Mouse (Mus musculus) heart, adult 8-10 months (tissue): ENCODE results near the gene Fyn. TPM values are rescaled to one million over a fixed set of nuclear protein-coding genes. Genes with fewer than 3 reads are reported as not detected.

Experiments used
- DNase-seq: peaks from one replicate; pipeline ENCODE4 v3.0.0; 2022; ENCODE audit warnings: low spot score
- total RNA-seq, 4 experiments: library from RNA; stranded (reverse); gene quantifications; 2 replicates each; pipeline ENCODE4 v1.2.4; 2022

Fyn gene
- total RNA-seq, 4 experiments from 2014 or later: 22.4 to 27.6 (median 24.2) TPM

- DNase-seq: no peak
Observed at GRCm38 (mm10) chr10:39563552-39564223, 195.0 kb downstream of the Fyn start.

- no peak for DNase-seq
Observed at GRCm38 (mm10) chr10:39566901-39567300, 198.2 kb downstream of the Fyn start.

GRCm38 (mm10) chr10:39568991-39569390, 200.3 kb downstream of the Fyn start:
- no peak for DNase-seq

- DNase-seq: no peak
Observed at GRCm38 (mm10) chr10:39571011-39571410, 202.4 kb downstream of the Fyn start.

GRCm38 (mm10) chr10:39572050-39572671, 203.5 kb downstream of the Fyn start:
- DNase-seq: no peak

GRCm38 (mm10) chr10:39572672-39573051, 204.0 kb downstream of the Fyn start:
- DNase-seq: no peak

- no peak for DNase-seq
Observed at GRCm38 (mm10) chr10:39576466-39576865, 207.8 kb downstream of the Fyn start.

GRCm38 (mm10) chr10:39580477-39580876, 211.8 kb downstream of the Fyn start:
- DNase-seq: no peak

- no peak for DNase-seq
Observed at GRCm38 (mm10) chr10:39582385-39582784, 213.7 kb downstream of the Fyn start.

GRCm38 (mm10) chr10:39583718-39584117, 215.1 kb downstream of the Fyn start:
- DNase-seq: no peak

- DNase-seq: no peak
Observed at GRCm38 (mm10) chr10:39587290-39587925, 218.8 kb downstream of the Fyn start.

- DNase-seq: no peak
Observed at GRCm38 (mm10) chr10:39587973-39588746, 219.5 kb downstream of the Fyn start.

- no peak for DNase-seq
Observed at GRCm38 (mm10) chr10:39589765-39590546, 221.3 kb downstream of the Fyn start.

- no peak for DNase-seq
Observed at GRCm38 (mm10) chr10:39590629-39591028, 222.0 kb downstream of the Fyn start.

- DNase-seq: no peak
Observed at GRCm38 (mm10) chr10:39592501-39592900, 223.8 kb downstream of the Fyn start.

- no peak for DNase-seq
Observed at GRCm38 (mm10) chr10:39594716-39595115, 226.1 kb downstream of the Fyn start.

GRCm38 (mm10) chr10:39595862-39596261, 227.2 kb downstream of the Fyn start:
- DNase-seq: no peak

- DNase-seq: no peak
Observed at GRCm38 (mm10) chr10:39597116-39597791, 228.6 kb downstream of the Fyn start.

- DNase-seq: no peak
Observed at GRCm38 (mm10) chr10:39597792-39598183, 229.1 kb downstream of the Fyn start.

- DNase-seq: no peak
Observed at GRCm38 (mm10) chr10:39599601-39600000, 230.9 kb downstream of the Fyn start.

- no peak for DNase-seq
Observed at GRCm38 (mm10) chr10:39600115-39600514, 231.5 kb downstream of the Fyn start.
